Mouse (Mus musculus): Measurements from ENCODE around the gene Mto1. TPM values are rescaled to one million over a fixed set of nuclear protein-coding genes. Genes with fewer than 3 reads are reported as not detected.

Gene Mto1
- polyA plus RNA-seq, 1 experiment: 1.1 TPM

DNA sequence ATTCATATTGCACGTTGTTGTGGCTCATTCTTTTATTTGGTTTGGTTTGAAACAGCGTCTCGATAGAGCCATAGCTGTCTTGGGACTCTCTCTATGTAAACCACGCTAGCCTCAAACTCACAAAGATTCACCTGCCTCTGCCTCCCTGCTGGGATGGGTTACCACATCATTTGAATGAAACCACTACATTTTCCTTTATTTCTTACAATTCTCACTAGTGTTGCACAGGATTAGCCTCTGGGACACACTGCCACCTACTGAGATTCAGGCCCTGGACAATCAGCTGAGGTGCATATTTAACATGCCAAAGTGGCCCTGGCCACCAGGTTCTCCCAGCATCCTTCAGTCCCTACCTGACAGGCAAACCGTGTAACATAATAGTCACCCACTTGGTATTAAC, 8.6 kb upstream of the Mto1 start:
- Histone ChIP-seq H3K27me3 (ENCODE audit: control insufficient read depth) (peaks cover 49% of the 10 kb centered on the region), H3K4me1 (ENCODE audit: control insufficient read depth) (peaks cover 12% of the 10 kb centered on the region)

DNA sequence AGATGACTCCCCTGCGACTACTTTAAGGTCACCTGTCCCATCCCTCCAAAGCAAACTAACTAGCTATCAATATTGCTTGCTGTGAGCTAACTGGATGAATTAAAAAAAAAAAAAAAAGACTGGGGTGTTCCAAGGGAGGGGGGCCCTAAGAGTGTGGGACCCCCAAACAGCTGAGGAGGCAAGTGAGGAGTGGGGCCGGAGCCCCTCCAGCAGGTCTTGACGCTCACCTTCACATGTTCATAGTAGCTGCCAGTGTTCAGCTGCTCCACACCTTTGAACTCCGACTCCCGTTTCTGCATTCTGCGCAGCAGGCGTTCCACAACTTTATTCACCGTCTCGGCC, 5.8 kb upstream of the Mto1 start:
- peaks cover 76% of the 10 kb centered on the region for H3K27me3 ChIP-seq (ENCODE audit: control insufficient read depth)

More for the DNA sequence above, 8.6 kb upstream of the Mto1 start:
- Histone ChIP-seq H3K9me3 (ENCODE audit: control insufficient read depth, low read length) (peaks cover 6% of the 10 kb centered on the region; the same call in 1 of the 2 replicates), H3K36me3 (ENCODE audit: control insufficient read depth) (no peaks in the 10 kb centered on the region), H3K4me3 (replicated peaks) (no peak overlapping the region)
- TF ChIP-seq TAL1 (IDR thresholded peaks at IDR 0.05; ENCODE audit: low read length) (no peak), GATA1 (IDR thresholded peaks at IDR 0.05; ENCODE audit: low read length) (no peak)

GRCm38 (mm10) chr9:78442579-78443392, 5.2 kb upstream of the Mto1 start, which contains the start of gene Cgas:
Gene Cgas (minus strand): TSS chr9:78443237.
- Histone ChIP-seq H3K9me3 (ENCODE audit: control insufficient read depth, low read length) (peaks cover 6% of the 10 kb centered on the region; the same call in 1 of the 2 replicates), H3K4me1 (ENCODE audit: control insufficient read depth) (peaks cover 16% of the 10 kb centered on the region), H3K36me3 (ENCODE audit: control insufficient read depth) (no peaks in the 10 kb centered on the region), H3K27me3 (ENCODE audit: control insufficient read depth) (peaks cover 76% of the 10 kb centered on the region), H3K4me3 (replicated peaks) (peak within 1 kb of the TSS; percentile 58)
- TF ChIP-seq TAL1 (IDR thresholded peaks at IDR 0.05; ENCODE audit: low read length): no peak
- no peak for TF ChIP-seq GATA1 (IDR thresholded peaks at IDR 0.05; ENCODE audit: low read length)

More for the DNA sequence above, 5.8 kb upstream of the Mto1 start:
- peaks cover 6% of the 10 kb centered on the region; the same call in 1 of the 2 replicates for H3K9me3 ChIP-seq (ENCODE audit: control insufficient read depth, low read length)
- peak overlapping the region; percentile 58 for H3K4me3 ChIP-seq (replicated peaks)
- no peaks in the 10 kb centered on the region for H3K36me3 ChIP-seq (ENCODE audit: control insufficient read depth)
- H3K4me1 ChIP-seq (ENCODE audit: control insufficient read depth): peaks cover 12% of the 10 kb centered on the region
- TF ChIP-seq GATA1 (IDR thresholded peaks at IDR 0.05; ENCODE audit: low read length): no peak
- TF ChIP-seq TAL1 (IDR thresholded peaks at IDR 0.05; ENCODE audit: low read length): no peak

- Histone ChIP-seq H3K4me1 (ENCODE audit: control insufficient read depth) (peaks cover 34% of the 10 kb centered on the region), H3K27me3 (ENCODE audit: control insufficient read depth) (peaks cover 45% of the 10 kb centered on the region), H3K4me3 (replicated peaks) (peak overlapping the region; percentile 70), H3K36me3 (ENCODE audit: control insufficient read depth) (peaks cover 34% of the 10 kb centered on the region), H3K9me3 (ENCODE audit: control insufficient read depth, low read length) (peaks cover 5% of the 10 kb centered on the region; the same call in 1 of the 2 replicates)
- TF ChIP-seq GATA1 (IDR thresholded peaks at IDR 0.05; ENCODE audit: low read length): no peak
- no peak for TF ChIP-seq TAL1 (IDR thresholded peaks at IDR 0.05; ENCODE audit: low read length)
Measured at GRCm38 (mm10) chr9:78447606-78447972, 419 bp upstream of the Mto1 start.

- peaks cover 18% of the 10 kb centered on the region for H3K27me3 ChIP-seq (ENCODE audit: control insufficient read depth)
- peaks cover 42% of the 10 kb centered on the region for H3K4me1 ChIP-seq (ENCODE audit: control insufficient read depth)
- no peak overlapping the region for H3K4me3 ChIP-seq (replicated peaks)
- H3K9me3 ChIP-seq (ENCODE audit: control insufficient read depth, low read length): no peaks in the 10 kb centered on the region
- H3K36me3 ChIP-seq (ENCODE audit: control insufficient read depth): peaks cover 61% of the 10 kb centered on the region
- TF ChIP-seq TAL1 (IDR thresholded peaks at IDR 0.05; ENCODE audit: low read length) (no peak), GATA1 (IDR thresholded peaks at IDR 0.05; ENCODE audit: low read length) (no peak)
Measured at GRCm38 (mm10) chr9:78450404-78450803, 2.4 kb downstream of the Mto1 start.

GRCm38 (mm10) chr9:78451382-78451781, 3.4 kb downstream of the Mto1 start:
- Histone ChIP-seq H3K36me3 (ENCODE audit: control insufficient read depth) (peaks cover 71% of the 10 kb centered on the region), H3K4me1 (ENCODE audit: control insufficient read depth) (peaks cover 42% of the 10 kb centered on the region), H3K27me3 (ENCODE audit: control insufficient read depth) (peaks cover 8% of the 10 kb centered on the region), H3K9me3 (ENCODE audit: control insufficient read depth, low read length) (no peaks in the 10 kb centered on the region), H3K4me3 (replicated peaks) (no peak overlapping the region)
- TF ChIP-seq GATA1 (IDR thresholded peaks at IDR 0.05; ENCODE audit: low read length) (no peak), TAL1 (IDR thresholded peaks at IDR 0.05; ENCODE audit: low read length) (no peak)

GRCm38 (mm10) chr9:78457026-78457425, 9.0 kb downstream of the Mto1 start:
- H3K4me3 ChIP-seq (replicated peaks): no peak overlapping the region
- TF ChIP-seq TAL1 (IDR thresholded peaks at IDR 0.05; ENCODE audit: low read length) (no peak), GATA1 (IDR thresholded peaks at IDR 0.05; ENCODE audit: low read length) (no peak)
- peaks cover 14% of the 10 kb centered on the region for H3K4me1 ChIP-seq (ENCODE audit: control insufficient read depth)
- H3K36me3 ChIP-seq (ENCODE audit: control insufficient read depth): peaks cover 97% of the 10 kb centered on the region
- H3K9me3 ChIP-seq (ENCODE audit: control insufficient read depth, low read length): no peaks in the 10 kb centered on the region
- no peaks in the 10 kb centered on the region for H3K27me3 ChIP-seq (ENCODE audit: control insufficient read depth)

- Histone ChIP-seq H3K9me3 (ENCODE audit: control insufficient read depth, low read length) (no peaks in the 10 kb centered on the region), H3K27me3 (ENCODE audit: control insufficient read depth) (no peaks in the 10 kb centered on the region), H3K4me1 (ENCODE audit: control insufficient read depth) (no peaks in the 10 kb centered on the region), H3K36me3 (ENCODE audit: control insufficient read depth) (peaks cover 95% of the 10 kb centered on the region), H3K4me3 (replicated peaks) (no peak overlapping the region)
- TF ChIP-seq TAL1 (IDR thresholded peaks at IDR 0.05; ENCODE audit: low read length) (no peak), GATA1 (IDR thresholded peaks at IDR 0.05; ENCODE audit: low read length) (no peak)
Measured at GRCm38 (mm10) chr9:78463337-78463736, 15.3 kb downstream of the Mto1 start.

DNA sequence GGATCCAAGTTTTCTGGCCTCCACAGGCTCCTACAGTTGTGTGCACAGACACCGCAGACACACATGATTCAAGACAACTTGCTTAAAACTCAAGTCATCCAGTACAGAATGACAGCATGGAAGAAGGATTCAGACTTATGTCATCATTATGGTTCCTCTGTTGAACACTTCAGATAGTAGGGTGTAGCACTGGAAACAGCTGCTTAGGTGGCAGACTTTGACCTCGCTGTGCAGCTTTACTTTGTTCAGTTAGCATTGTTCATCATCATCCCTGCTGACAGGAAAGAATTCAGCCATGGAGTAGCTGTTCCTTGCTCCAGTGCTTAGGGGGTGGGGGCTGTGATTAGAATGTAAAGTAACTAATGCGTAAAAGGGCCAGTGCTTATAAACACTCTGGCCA, 17.7 kb downstream of the Mto1 start:
- H3K9me3 ChIP-seq (ENCODE audit: control insufficient read depth, low read length): no peaks in the 10 kb centered on the region
- no peak overlapping the region for H3K4me3 ChIP-seq (replicated peaks)
- H3K36me3 ChIP-seq (ENCODE audit: control insufficient read depth): peaks cover 97% of the 10 kb centered on the region
- no peaks in the 10 kb centered on the region for H3K27me3 ChIP-seq (ENCODE audit: control insufficient read depth)
- TF ChIP-seq GATA1 (IDR thresholded peaks at IDR 0.05; ENCODE audit: low read length): no peak
- no peak for TF ChIP-seq TAL1 (IDR thresholded peaks at IDR 0.05; ENCODE audit: low read length)
- H3K4me1 ChIP-seq (ENCODE audit: control insufficient read depth): no peaks in the 10 kb centered on the region

All from erythroblast, embryonic 14.5 days (primary cell).